Mouse (Mus musculus) midbrain, embryonic 15.5 days (tissue): ENCODE results near the gene Pdhx. TPM values are rescaled to one million over a fixed set of nuclear protein-coding genes. Genes with fewer than 3 reads are reported as not detected.

ENCODE experiments used
- ATAC-seq: fragments of 200-750 bp; cut with Nextera tagmentation; replicated peaks from 2 replicates; pipeline ENCODE4 v1.8.0; 2017; ENCODE audit warnings: moderate TSS enrichment
- H3K27ac ChIP-seq: fragments of 300-500 bp; sonication (generic); 2 replicates; pipeline ENCODE4 v1.5.1; 2015; ENCODE audit warnings: mild to moderate bottlenecking, inconsistent platforms
- H3K27me3 ChIP-seq: fragments of 300-500 bp; sonication (generic); replicated peaks from 2 replicates; pipeline ENCODE4 v1.6.1; 2015; ENCODE audit warnings: inconsistent platforms
- H3K36me3 ChIP-seq: fragments of 300-500 bp; sonication (generic); replicated peaks from 2 replicates; pipeline ENCODE4 v1.6.1; 2015; ENCODE audit warnings: inconsistent platforms
- H3K4me1 ChIP-seq: fragments of 300-500 bp; sonication (generic); 2 replicates; pipeline ENCODE4 v1.6.1; 2015; ENCODE audit warnings: inconsistent platforms
- H3K4me2 ChIP-seq: fragments of 300-500 bp; sonication (generic); 2 replicates; pipeline ENCODE4 v1.6.1; 2015; ENCODE audit warnings: inconsistent platforms, mild to moderate bottlenecking, moderate library complexity
- H3K4me3 ChIP-seq: fragments of 300-500 bp; sonication (generic); 2 replicates; pipeline ENCODE4 v1.5.1; 2015; ENCODE audit warnings: mild to moderate bottlenecking, inconsistent platforms
- H3K9ac ChIP-seq: fragments of 300-500 bp; sonication (generic); 2 replicates; pipeline ENCODE4 v1.6.1; 2015; ENCODE audit warnings: mild to moderate bottlenecking, inconsistent platforms
- H3K9me3 ChIP-seq: fragments of 300-500 bp; sonication (generic); 2 replicates; pipeline ENCODE4 v1.6.1; 2016; ENCODE audit warnings: inconsistent platforms
- WGBS: fragments of 180-500 bp; shearing (Covaris S2); methylation state at CpG from one replicate; pipeline ENCODE4 v1.1.7; 2015; ENCODE audit warnings: mixed read lengths; 5-methylcytosine and 5-hydroxymethylcytosine counted together
- polyA plus RNA-seq: library from polyadenylated mRNA; unstranded; fragments of >200 nt; fragmentation: Nextera tagmentation; extraction: Ambion mirVana; gene quantifications from 2 replicates; pipeline ENCODE4 v1.2.1, GENCODE M21; 2015

Pdhx gene
- polyA plus RNA-seq = 63.8 and 66.2 TPM in 2 replicates

DNA sequence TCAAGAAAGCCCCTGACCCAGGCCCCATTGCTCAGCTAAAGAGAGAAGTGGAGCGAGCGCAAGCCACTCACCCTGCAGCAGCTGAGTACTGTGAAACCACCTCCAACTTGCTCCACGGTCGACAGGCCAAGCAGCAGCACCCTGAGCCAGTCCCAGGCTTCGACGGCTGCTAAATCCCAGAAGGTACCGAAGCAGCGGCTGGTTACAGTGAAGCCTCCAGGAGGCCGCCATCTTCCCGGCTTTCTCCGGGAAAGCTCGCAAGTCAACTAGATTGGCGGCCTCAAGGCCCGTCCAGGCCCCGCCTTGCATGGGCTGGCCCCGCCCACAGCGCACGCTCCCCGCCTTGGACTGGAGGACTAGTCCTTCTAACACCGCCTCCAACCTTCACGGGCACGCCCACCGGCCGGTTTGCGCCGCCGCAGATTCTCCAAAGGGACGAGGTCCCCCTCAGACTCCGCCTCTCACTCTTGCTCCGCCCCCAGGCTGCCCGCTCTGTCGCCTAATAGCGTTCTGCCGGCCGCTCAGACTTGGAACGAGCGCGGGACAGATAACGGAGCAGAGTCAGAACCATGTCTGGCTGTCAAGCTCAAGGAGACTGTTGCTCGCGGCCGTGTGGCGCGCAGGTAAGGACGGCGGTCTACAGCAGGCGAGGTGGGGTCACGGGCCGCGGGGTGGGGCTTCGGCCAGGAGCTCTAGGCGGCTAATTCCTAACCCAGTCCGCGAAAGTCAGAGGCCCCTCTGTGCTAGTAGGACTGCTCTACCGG, at the start of gene Pdhx, which contains the start of gene Apip:
Pdhx (minus strand) TSS at position 295 of the 764 bp plus-strand sequence.
Apip (plus strand) TSS at position 457 of the 764 bp plus-strand sequence.
- Histone ChIP-seq H3K9me3 (no peaks in the 10 kb centered on the region), H3K27ac (peak within 1 kb of the TSS; percentile 86), H3K27me3 (no peaks in the 10 kb centered on the region), H3K9ac (peak within 1 kb of the TSS; percentile 76), H3K4me2 (peak within 1 kb of the TSS; percentile 63), H3K4me3 (peak within 1 kb of the TSS; percentile 82), H3K4me1 (peaks cover 30% of the 10 kb centered on the region), H3K36me3 (no peaks in the 10 kb centered on the region)
- WGBS = under 1% methylated on average over 55 of the region's 55 CpGs
- ATAC-seq = peak; percentile 99

DNA sequence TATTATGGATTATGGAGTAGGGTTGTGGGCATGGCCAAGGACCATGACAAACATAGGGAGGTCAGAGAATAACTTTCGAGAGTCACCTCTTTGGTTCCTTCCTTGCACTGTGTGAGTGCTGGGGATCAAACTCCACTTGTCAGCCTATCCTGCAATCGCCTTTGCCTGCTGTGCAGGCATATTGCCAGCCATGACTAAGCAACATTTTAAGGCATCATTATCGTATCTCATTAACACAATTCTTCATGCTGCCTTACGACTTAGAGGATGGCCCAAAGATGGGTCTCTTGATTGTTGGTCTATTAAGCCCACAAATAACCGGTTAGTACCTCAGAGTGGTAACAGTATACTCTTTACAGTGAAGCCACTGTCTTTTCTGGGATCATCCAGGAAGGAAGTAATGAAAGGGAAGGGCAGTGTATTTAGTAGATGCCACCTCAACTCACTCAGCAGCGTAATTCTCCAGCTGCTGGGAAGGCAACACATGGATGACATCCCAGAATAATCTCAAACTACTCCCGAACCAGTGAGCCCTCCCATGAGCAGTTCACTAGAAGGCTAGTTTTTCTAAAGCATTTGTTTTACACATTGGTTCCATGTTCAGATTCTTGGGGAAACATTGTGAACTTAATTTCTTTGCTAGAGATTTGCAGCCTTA, 46.0 kb upstream of the Pdhx start:
- Histone ChIP-seq H3K36me3 (no peaks in the 10 kb centered on the region), H3K4me2 (no peak overlapping the region), H3K9me3 (no peaks in the 10 kb centered on the region), H3K27ac (no peak overlapping the region), H3K27me3 (no peaks in the 10 kb centered on the region), H3K9ac (no peak overlapping the region), H3K4me1 (peaks cover 6% of the 10 kb centered on the region), H3K4me3 (no peak overlapping the region)
- 77% methylated on average over 7 of the region's 7 CpGs for WGBS
- no peak for ATAC-seq

DNA sequence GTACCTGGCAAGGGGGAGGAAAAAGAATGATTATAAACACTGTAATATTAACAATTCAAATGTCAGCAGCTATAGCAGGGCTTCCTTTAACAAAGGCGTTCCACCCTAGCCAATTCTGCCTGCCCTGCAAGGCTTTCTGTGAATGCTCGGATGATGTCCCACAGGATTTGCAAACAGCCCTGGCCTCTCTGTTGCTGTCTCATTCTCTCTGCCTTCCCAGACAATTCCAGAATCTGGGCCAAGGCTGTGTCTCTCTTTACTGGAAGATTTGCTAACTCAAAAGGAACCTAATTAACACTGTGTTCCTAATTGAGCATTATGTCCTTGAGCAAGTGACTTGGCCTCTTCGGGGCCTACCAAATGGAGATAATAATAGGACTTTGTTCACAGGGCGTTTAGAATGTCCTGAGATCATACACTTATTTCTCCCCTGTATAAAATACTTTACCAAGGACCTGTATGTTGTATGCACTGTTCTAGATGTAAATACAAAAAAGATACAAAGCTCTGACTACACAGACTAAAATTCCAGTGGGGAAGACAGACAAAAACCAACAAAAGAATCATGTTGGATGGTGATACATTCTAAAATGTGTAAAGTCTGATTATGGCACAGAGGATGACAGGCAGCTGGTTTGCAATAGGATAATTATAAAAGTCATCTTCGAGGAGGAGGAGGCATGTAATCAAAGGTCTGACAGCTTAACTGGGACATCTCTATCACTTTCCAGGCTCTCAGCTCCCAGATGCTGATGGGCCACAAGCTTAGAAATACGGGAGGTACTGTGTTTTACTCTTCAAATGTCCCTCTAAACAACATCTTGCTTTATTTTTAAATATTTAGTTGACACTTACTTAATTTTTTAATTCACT, 45.2 kb upstream of the Pdhx start:
- Histone ChIP-seq H3K9me3 (no peaks in the 10 kb centered on the region), H3K9ac (no peak overlapping the region), H3K4me2 (no peak overlapping the region), H3K4me1 (peaks cover 6% of the 10 kb centered on the region), H3K36me3 (no peaks in the 10 kb centered on the region), H3K4me3 (no peak overlapping the region), H3K27ac (no peak overlapping the region), H3K27me3 (no peaks in the 10 kb centered on the region)
- no peak for ATAC-seq
- WGBS = 53% methylated on average over 6 of the region's 6 CpGs

DNA sequence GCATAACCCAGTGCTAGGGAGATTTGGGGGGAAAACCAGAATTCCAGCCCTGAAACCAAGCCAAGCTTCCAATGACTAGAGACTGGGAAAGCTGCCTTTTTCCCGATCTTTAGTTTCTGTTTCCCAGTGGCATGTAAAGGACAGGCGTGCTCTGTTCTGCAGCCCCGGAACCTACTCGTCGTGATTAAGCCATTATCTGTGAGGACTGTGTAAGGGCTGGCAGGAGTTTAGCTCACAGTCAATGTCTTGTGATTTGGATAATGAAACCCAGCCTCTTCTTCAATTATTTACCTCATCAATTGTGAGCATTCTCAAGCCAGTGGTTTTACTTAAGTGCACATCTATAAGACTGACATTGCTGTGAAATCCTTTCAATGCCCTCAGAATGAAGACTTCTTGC, 43.9 kb upstream of the Pdhx start:
- H3K9me3 ChIP-seq = no peaks in the 10 kb centered on the region
- H3K4me2 ChIP-seq = no peak overlapping the region
- no peaks in the 10 kb centered on the region for H3K27me3 ChIP-seq
- H3K4me3 ChIP-seq = no peak overlapping the region
- H3K36me3 ChIP-seq = no peaks in the 10 kb centered on the region
- no peak overlapping the region for H3K27ac ChIP-seq
- H3K9ac ChIP-seq = no peak overlapping the region
- peaks cover 6% of the 10 kb centered on the region for H3K4me1 ChIP-seq
- ATAC-seq = no peak
- 63% methylated on average over 5 of the region's 5 CpGs for WGBS

DNA sequence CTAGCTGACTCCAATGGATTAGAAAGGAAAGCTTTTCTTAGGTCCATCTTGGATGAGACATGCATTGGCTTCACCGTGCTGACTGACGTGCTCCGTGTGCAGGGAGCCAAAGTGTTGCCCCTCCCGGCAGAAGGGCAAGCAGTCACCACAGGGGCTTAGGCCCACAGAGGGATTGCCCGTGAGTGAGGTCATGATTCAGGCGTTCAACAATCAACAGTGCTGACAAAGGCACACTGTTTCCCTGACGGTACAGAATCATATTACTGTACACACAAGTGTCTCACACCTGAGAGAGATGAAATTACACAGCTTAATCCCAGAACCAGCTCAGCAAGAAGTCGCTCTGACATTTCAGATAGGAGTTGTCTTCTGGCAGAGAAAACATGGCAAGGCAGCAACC, 38.4 kb upstream of the Pdhx start:
- no peaks in the 10 kb centered on the region for H3K27me3 ChIP-seq
- H3K9ac ChIP-seq = no peak overlapping the region
- H3K36me3 ChIP-seq = no peaks in the 10 kb centered on the region
- WGBS = 68% methylated on average over 8 of the region's 8 CpGs
- no peaks in the 10 kb centered on the region for H3K9me3 ChIP-seq
- ATAC-seq = no peak
- H3K4me3 ChIP-seq = no peak overlapping the region
- no peak overlapping the region for H3K4me2 ChIP-seq
- no peak overlapping the region for H3K27ac ChIP-seq
- H3K4me1 ChIP-seq = no peaks in the 10 kb centered on the region

DNA sequence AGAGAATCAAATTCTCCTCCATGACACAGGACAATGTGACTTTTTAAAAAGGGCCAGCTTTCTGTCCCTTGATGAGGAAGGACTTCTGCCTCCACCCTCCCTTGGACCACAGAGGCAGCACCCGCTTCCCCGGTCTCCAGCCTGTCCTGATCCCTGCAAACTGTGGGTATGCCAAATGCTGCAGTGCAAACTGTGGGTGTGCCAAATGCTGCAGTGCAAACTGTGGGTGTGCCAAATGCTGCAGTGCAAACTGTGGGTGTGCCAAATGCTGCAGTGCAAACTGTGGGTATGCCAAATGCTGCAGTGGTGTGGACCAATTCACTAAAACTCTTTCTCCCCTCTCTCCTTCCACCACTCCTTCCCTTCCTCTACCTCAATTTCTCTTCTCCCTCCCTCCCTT, 32.9 kb upstream of the Pdhx start:
- Histone ChIP-seq H3K4me3 (no peak overlapping the region), H3K36me3 (no peaks in the 10 kb centered on the region), H3K9ac (no peak overlapping the region), H3K4me2 (no peak overlapping the region), H3K27me3 (no peaks in the 10 kb centered on the region), H3K27ac (no peak overlapping the region), H3K4me1 (no peaks in the 10 kb centered on the region), H3K9me3 (no peaks in the 10 kb centered on the region)
- WGBS = 95% methylated on average over 2 of the region's 2 CpGs
- ATAC-seq = no peak

DNA sequence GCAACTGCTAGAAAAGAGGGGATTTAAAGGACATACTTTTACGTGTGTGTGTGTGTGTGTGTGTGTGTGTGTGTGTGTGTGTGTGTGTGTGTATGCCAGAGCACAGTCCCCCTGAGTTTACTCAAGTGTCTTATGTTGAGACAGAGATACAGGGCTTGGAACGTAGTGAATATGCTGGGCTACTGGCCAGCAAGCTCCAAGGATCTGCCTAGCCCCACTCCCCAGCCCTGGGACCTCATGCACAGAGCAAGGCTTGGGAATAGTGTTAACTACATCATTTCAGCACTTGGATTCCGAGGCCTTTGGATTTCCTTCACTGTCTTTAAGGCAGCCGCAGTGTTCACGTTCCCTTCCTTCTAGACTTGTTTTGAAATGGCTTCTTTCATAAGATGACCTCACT, 29.3 kb upstream of the Pdhx start:
- Histone ChIP-seq H3K4me2 (no peak overlapping the region), H3K9me3 (no peaks in the 10 kb centered on the region), H3K4me3 (no peak overlapping the region), H3K9ac (no peak overlapping the region), H3K27ac (no peak overlapping the region), H3K36me3 (no peaks in the 10 kb centered on the region), H3K4me1 (no peaks in the 10 kb centered on the region), H3K27me3 (no peaks in the 10 kb centered on the region)
- WGBS = 75% methylated on average over 5 of the region's 5 CpGs
- no peak for ATAC-seq

DNA sequence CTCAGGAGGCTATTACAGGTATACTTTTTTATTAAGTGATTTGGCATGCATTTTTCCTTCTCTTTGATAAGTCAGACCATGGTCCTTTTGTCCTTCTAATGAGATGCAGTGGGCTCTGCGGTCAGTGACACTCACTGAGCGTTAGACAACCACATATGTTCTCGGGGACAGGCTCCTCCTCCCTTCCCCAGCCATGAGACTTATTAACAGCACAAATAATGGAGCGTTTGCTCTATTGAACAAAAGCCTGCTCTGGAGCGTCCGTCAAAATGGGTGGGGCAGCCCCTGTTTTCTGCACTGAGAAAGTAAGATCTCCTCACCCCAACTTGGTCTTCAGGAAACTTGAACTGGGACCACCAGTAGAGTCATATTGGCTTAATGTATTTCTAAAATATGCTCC, 16.2 kb upstream of the Pdhx start:
- Histone ChIP-seq H3K27ac (no peak overlapping the region), H3K9ac (no peak overlapping the region), H3K9me3 (no peaks in the 10 kb centered on the region), H3K27me3 (no peaks in the 10 kb centered on the region), H3K36me3 (peaks cover 11% of the 10 kb centered on the region; the same call in 1 of the 2 replicates), H3K4me3 (no peak overlapping the region), H3K4me1 (no peaks in the 10 kb centered on the region), H3K4me2 (no peak overlapping the region)
- ATAC-seq = no peak
- WGBS = 47% methylated on average over 6 of the region's 6 CpGs

DNA sequence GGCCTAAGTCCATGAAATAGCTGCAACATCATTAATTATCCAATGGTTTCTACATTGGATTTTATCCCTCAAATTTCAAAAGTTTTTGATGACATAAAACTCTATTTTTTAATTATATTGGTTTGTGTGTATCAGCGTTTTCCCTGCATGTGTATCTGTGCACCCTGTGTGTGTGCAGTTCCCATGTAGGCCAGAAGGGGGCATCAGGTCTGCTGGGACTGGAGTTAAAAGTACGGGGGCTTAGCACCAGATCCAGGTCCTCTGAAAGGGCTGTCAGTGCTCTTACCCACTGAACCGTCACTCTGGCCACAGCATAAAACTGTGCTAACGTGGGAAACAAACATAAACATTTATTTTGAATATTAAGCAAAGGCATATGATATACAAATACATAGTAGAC, 14.8 kb upstream of the Pdhx start:
- no peaks in the 10 kb centered on the region for H3K27me3 ChIP-seq
- H3K36me3 ChIP-seq = no peaks in the 10 kb centered on the region
- ATAC-seq = no peak
- no peaks in the 10 kb centered on the region for H3K4me1 ChIP-seq
- WGBS = 97% methylated on average over 4 of the region's 4 CpGs
- H3K9ac ChIP-seq = no peak overlapping the region
- H3K4me2 ChIP-seq = no peak overlapping the region
- no peaks in the 10 kb centered on the region for H3K9me3 ChIP-seq
- no peak overlapping the region for H3K27ac ChIP-seq
- H3K4me3 ChIP-seq = no peak overlapping the region

DNA sequence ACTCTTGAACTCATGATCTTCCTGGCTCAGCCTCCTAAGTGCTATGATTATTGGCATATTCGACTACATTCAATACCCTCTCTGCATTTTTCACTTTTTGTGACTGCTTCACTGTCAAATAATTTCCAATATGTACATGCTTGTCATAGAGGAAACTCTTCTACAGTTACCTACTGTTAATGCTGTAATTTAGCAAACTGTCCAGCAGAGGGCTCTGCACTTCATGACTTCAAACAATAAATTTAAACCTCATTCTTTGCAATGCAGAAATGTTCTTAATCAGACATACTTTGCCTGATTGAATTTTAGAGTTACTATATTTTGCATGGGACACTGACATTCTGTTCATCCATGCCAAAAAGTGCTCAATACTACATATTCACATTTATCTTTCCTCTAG, 13.1 kb upstream of the Pdhx start:
- Histone ChIP-seq H3K9ac (no peak overlapping the region), H3K4me2 (no peak overlapping the region), H3K4me3 (no peak overlapping the region), H3K4me1 (no peaks in the 10 kb centered on the region), H3K9me3 (no peaks in the 10 kb centered on the region), H3K27ac (no peak overlapping the region), H3K27me3 (no peaks in the 10 kb centered on the region), H3K36me3 (no peaks in the 10 kb centered on the region)
- ATAC-seq = 0 out of 2 replicates have a peak, but pooled peaks have one; percentile 13
- whole genome bisulfite sequencing = 5% methylated on average over 1 of the region's 1 CpGs

DNA sequence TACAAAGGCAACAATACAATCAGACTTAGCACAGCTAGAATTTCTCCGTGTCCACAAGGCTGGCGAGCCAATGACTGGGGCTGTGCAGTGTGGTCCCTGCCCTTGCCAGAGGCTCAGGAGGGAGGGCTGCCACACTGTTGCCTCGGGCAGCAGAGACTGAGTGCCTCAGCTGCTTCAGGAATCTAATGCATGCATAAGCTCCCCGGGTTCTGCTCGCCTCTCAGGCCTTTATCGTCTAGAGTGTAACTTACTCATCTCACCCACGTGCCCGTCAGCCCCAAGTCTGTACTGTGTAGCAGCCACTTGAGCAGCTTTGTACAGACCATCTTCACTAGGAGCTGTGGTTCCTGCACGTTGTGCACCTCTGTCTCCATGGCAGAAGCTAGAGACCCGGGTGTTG, 12.3 kb upstream of the Pdhx start:
- Histone ChIP-seq H3K27me3 (no peaks in the 10 kb centered on the region), H3K27ac (no peak overlapping the region), H3K4me1 (no peaks in the 10 kb centered on the region), H3K4me2 (no peak overlapping the region), H3K4me3 (no peak overlapping the region), H3K36me3 (no peaks in the 10 kb centered on the region), H3K9ac (no peak overlapping the region), H3K9me3 (no peaks in the 10 kb centered on the region)
- WGBS = 62% methylated on average over 10 of the region's 10 CpGs
- peak; percentile 48 for ATAC-seq

DNA sequence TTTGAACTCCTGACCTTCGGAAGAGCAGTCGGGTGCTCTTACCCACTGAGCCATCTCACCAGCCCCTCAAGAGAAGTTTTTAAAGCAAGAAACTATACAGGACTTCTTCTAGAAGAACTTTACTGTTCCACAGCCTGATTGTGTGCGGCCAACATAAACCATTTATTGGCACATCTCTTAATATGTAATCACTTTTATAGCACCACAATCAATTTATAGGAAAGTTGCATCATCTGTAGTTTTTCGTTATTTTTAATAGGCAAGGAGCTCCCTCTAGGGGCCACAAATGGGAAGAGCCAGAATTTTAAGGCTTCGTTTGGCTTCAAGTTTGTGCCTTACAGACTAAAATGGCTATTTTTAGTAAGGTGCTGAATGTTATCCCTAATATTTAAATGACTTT, 11.1 kb upstream of the Pdhx start:
- no peaks in the 10 kb centered on the region for H3K36me3 ChIP-seq
- H3K4me2 ChIP-seq = no peak overlapping the region
- WGBS = 52% methylated on average over 5 of the region's 5 CpGs
- no peak for ATAC-seq
- no peaks in the 10 kb centered on the region for H3K9me3 ChIP-seq
- H3K9ac ChIP-seq = no peak overlapping the region
- H3K27ac ChIP-seq = no peak overlapping the region
- H3K4me1 ChIP-seq = no peaks in the 10 kb centered on the region
- no peak overlapping the region for H3K4me3 ChIP-seq
- no peaks in the 10 kb centered on the region for H3K27me3 ChIP-seq
